Mouse (Mus musculus) hematopoietic stem cell, adult 5-6 weeks (primary cell): Measurements from ENCODE around the gene Akr1b10. TPM values are rescaled to one million over a fixed set of nuclear protein-coding genes. Genes with fewer than 3 reads are reported as not detected.
"Not testable (repeated sequence)": the region's sequence is repeated elsewhere in the genome, so short reads cannot be mapped to it uniquely, and the experiment has no call there.

Experiments
- ATAC-seq, 2 experiments: fragments of 125-278 bp in 1 of 2; replicated peaks in 1 of 2; 2 replicates each; pipeline ENCODE4 v1.8.0; 2016 to 2017; ENCODE audit warnings: inconsistent platforms in 2 of 2, mild to moderate bottlenecking in 2 of 2, moderate number of reproducible peaks in 2 of 2, low read depth in 1 of 2, moderate TSS enrichment in 1 of 2; ENCODE audit not compliant: low FRiP score in 2 of 2, poor library complexity in 2 of 2, severe bottlenecking in 2 of 2, insufficient read depth in 1 of 2, low TSS enrichment in 1 of 2
- total RNA-seq: library from RNA; stranded (forward); fragments of 172-1452, 232-1000 nt; gene quantifications from 2 replicates; pipeline ENCODE4 v1.2.3, GENCODE M21; 2017

Gene Akr1b10
- total RNA-seq, 1 experiment from 2014 or later: 40.2 TPM

DNA sequence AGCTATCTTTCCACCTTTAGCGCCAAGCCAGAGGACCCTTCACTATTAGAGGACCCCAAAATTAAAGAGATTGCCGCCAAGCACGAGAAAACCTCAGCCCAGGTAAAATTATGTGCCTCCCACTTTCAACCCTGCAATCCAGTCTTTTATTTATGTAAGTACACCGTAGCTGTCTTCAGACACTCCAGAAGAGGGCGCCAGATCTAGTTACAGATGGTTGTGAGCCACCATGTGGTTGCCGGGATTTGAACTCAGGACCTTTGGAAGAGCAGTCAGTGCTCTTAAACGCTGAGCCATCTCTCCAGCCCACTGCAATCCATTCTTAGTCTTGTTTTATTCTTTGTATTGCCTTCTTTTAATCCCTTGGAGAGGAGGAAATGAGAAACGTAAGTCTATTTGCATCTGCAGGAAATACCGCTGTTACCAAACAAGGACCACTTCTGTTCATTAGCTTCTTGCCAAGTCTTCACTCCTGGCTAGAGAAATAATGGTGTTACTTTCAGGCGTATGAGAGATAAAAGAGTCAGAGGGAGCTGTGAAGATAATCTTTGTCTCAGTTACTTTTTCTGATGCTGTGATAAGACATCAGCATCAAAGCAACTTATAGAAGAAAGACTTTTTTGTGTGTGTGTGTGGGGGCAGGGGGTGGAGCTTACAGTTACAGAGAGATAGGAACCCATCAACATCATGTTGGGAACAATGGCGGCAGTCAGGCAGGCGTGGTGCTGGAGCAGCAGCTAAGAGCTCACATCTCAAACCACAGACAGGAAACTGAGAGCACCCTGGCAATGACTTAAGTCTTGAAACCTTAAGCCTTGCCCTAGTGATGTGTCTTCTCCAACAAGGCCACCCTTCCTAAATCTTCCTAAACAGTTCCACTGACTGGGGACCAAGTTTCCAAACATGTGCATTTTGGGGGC lies 19.5 kb upstream of the Akr1b10 start:
- no peak for ATAC-seq

DNA sequence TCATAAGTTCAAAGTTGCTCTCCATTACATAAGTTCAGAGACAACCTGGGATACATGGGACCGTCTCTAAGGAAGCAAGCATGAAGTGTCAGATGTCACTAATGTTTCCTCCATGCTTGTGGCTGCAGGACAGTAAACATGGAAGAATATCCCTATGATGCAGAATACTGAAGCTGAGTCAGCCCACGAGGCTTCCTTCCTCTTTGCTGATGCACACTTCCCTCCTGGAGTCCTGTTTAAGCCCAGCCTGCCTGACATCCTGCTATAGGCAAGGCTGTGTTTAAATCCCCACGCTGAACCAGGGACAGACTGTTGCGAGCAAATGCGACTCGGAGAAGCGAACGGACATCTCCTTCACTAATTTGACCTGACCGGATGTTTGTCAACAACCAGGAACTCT lies 16.0 kb upstream of the Akr1b10 start:
- ATAC-seq: peak; percentile 40 to 65; a peak in 3 of 4 replicates

DNA sequence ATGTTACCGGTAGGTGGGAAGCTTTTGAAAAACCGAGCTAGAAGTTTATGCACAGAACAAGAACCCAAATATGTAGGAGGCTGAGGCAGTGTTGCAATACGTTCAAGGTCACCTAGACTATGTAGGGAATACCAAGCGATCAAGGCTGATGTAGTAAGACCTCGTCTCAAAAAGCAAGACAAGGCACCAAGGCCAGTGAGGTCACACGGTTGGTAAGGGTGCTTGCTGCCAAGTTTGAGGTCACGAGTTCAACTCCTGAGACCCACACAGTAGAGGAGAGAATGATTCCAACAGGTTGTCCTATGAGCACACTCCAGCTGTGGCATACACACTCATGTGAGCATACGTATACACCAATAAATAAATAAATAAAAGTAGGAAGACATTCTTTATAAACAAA lies 13.9 kb upstream of the Akr1b10 start:
- ATAC-seq: no peak

DNA sequence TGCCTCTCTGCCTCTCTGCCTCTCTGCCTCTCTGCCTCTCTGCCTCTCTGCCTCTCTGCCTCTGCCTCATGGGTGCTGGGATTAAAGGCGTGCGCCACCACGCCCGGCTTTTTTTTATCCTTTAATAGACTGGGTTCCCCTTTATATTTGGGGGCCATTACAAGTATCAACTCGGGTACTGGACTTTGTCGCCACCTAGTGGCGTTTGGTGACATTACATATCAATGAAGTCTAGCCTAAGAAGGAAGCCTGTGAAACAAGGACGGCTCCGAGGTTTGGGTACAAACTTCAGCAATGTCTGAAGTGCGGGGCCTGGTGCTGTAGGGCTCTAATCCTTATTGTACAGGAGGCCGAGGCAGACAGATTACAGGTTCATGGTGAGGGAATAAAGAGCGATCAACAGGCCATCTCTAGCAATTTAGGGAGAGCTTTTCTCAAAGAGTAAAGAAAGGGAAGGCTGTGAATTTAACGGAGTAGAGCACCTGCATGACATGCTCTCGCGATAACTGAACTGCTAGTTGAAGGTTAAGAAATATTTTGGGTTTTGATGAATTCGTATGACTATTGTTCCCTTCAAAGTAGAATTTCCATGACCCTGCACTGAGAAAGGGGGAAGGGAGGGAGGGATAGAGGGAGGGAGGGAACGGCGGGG lies 12.2 kb upstream of the Akr1b10 start:
- ATAC-seq: peak; percentile 95 to 97

DNA sequence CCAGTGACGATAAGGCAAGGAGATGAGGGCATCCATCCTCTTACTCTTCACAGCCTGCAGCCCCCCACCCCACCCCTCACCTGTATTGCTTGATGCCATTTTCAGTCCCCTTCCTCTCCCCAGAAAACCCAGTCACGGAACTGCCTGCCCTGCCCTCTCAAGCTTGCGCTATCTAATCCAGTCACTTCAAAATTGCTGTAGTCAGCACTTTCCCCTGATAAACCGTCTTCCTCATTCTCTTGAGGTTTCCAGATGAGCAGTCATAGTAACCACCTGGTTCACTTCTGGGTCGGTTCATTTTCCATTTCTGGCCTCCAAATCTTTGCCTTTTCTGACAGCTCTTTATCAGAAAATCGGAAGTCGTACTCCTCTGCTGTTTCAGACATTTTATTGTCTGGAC lies 10.2 kb upstream of the Akr1b10 start:
- no peak for ATAC-seq

DNA sequence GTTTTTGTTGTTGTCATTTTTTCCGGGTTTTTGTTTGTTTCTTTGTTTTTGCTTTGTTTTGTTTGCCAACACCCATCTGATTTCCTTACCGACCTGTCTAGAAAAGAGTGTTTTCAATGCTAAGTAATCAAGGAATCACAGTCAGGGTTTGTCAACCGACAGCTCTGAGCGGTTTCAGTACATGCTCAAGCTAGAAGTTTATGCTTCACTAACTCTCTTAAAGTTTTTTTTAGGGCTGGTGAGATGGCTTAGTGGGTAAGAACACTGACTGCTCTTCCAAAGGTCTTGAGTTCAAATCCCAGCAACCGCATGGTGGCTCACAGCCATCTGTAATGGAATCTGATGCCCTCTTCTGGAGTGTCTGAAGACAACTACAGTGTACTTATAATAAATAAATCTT lies 8.1 kb upstream of the Akr1b10 start:
- ATAC-seq: not testable (repeated sequence)

DNA sequence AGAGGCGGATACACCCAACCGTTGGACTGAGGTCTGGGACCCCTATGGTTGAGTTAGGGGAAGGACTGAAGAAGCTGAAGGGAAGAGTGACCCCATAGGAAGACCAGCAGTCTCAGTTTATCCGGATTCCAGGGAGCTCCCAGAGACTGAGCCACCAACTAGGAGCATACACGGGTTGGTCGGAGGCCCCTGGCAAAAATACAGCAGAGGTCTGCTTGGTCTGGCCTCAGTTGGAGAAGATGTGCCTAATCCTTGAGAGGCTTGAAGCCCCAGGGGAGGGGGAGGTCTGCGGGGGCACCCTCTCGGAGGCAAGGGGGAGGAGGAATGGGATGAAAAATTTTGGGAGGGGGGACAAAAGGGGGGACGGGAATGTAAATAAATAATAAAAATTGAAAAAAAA lies 617 bp upstream of the Akr1b10 start:
- ATAC-seq: no peak

DNA sequence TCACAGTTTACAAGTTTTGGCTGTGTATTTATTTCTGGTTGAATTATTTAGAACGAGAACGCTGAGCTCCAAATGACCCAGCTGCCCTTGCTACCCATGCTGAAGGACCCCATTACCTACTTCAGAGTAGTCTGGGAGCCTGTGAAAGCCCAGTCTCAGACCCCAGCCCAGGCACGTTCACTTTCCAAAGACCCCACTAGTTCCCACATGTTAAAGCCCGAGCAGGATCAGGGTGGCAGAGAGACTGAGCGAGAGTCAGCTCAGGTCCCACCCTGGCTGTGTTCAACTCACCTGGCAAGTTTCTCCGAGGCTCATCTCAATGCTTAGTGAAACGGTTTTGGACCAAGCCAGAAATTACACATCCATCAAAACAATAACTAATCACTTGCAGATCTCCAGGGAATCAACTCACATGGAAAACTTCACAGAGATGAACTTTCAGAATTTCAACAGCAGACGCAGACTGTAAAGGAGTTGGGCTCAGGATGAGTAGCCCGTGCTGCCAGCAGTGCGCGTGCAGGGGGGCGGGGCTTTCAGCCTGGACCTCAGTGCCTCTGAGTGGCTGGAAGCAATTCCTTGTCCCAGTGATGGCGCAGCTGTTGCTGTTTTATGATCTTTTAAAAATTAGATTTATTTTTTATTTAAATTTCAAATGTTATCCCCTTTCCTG lies 818 bp downstream of the Akr1b10 start:
- peak; percentile 6 to 63; a peak in 3 of 4 replicates for ATAC-seq

DNA sequence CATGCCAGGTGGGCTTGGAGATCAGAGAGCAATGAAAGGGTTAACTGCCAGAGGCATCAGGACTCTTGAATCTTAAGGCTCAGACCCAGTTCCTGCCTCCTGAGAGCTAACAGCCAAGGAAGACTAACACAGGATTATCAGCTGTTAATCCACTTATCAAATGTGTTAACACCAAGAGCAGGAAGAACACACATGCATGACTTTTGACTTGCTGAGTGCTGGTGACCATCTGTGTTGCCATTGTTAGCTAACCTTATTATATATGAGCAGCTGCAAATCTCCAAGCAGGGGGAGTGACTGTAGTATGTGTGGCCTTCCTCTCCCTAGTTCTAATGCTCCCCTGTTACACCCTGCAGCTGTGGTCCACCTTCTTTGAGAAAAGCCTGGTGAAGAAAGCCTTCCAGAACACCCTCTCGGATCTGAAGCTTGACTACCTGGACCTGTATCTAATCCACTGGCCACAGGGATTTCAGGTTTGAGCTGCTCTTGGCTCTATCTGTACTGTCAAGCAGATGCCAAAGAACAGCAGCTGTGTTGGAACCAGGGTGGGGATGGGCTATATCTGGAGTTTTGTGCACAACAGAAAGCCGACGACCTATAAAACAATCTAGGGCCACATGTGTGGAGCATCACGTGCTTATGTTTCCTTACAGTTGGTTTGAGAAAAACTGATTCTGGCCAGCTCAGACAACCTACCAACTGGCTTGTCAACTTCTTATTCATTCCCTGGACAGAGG lies 4.6 kb downstream of the Akr1b10 start:
- ATAC-seq: no peak

DNA sequence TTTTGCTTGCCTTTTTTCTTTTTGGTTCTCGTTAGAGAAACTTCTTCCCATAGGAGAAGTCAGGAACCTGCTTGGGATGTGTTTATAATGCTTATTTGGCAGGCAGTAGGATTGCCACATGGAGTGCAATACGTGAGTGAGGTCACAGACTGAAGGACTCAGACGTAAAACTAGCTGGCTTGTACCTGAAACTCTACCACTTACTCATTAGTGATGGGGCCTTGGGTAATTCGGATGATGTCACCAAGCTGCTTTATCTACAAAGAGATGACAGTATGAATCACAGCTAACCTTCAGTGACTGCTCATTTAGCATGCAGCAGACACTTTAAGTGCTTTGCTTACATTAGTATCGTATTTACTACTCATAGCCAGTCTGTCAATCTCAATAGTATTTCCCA lies 11.9 kb downstream of the Akr1b10 start:
- no peak for ATAC-seq

DNA sequence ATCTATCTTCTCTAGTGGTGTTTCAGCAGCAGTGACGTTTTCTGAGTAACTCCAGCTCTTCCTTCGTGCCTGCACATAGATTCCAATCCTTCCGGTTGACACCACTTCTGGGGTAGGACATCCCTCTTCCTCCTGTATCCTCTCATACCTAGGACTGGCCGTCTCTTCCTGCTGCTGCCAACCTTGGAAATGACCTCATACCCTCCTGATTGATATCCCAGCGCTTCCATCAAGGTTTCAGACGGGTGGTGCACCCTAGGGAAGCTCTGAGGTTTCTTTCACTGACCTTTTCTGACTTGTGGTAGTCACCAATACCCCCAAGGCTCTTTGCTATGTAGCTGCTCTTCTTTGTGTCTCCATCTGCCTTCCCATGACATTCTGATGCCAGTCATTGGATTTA lies 14.4 kb downstream of the Akr1b10 start:
- no peak for ATAC-seq

DNA sequence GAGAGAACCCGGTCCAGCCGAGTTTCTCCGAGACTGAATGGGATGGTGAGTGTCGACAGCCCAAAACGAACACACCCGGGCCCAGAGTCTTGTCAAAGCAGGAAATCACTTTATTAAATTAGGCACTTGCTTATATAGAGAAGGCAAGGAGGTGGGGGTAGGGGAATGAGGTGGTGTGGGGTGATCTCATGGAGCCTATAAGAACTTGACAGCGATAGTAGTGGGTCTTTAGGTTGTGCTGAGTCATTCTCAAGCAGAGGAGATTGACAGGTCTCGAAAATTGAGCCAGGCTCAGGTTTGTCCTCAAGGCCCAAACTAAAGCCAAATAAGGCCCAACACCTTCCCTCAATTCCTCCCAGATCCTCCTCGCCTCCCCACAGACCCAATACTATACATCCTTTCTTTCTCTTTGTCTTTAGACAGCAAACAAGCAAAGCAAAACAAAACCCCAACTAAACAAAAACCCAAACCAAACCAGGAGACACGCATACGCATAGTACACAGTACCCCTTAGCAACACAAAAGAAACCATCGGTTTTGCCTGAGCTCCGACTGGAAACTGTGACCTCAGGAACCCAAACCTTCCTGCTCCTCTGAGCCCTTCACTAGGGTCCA lies 15.7 kb downstream of the Akr1b10 start:
- no peak for ATAC-seq

DNA sequence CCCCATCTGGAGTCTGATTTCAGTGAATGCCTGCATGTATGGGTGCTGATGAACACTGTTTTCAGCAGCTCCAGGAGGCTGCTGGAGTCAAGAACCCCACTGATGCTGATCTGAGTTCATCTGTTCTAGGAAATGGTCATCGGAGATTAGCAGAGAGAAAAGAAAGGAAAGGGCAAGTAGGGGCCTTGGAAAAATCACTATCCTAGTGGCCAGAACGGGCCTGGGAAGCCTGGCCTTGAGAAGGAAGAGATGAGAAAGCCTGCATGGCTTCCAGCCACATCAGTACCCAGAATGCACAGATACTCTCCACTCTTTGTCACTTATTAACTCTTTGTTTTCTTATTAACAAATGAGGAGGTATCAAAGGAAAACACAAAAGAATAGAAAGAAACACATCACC lies 16.7 kb downstream of the Akr1b10 start:
- ATAC-seq: no peak

DNA sequence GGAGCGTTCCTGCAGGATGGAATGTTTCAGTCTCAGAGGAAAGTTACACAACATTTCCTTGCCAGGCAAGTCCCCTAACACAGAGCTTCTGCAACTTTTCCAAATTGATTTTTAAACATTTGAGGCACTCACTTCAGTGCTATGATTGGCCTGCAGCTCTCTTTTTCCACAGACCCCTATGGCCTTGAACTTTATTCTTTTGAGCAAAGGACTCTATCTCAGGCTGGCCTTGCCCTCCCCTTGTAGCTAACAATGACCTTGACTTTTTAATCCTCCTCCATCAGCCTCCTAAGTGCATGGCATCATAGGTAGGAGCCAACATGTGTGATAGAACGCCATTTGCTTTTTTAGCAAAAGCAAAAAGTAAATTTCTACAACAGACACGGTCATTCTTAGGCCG lies 22.7 kb downstream of the Akr1b10 start:
- no peak for ATAC-seq

DNA sequence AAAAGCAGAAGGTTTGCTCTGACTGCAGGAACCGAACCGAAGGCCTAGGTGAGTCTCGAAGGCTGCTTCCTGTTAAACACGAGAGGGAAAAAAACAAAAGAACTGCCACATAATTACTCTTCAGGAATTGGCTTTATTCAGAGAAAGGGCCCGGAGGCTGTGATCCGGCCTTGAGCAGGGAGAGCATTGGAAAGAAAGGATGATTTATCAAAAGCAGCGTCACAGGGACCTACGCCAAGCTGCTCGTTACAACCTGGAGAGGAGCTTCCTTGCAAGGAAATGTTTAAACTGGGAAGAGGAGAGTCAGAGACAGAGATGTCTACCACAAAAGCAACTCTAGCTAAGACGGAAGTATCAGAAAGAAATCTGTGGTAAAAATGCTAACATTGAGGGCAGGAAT lies 23.4 kb downstream of the Akr1b10 start:
- no peak for ATAC-seq

DNA sequence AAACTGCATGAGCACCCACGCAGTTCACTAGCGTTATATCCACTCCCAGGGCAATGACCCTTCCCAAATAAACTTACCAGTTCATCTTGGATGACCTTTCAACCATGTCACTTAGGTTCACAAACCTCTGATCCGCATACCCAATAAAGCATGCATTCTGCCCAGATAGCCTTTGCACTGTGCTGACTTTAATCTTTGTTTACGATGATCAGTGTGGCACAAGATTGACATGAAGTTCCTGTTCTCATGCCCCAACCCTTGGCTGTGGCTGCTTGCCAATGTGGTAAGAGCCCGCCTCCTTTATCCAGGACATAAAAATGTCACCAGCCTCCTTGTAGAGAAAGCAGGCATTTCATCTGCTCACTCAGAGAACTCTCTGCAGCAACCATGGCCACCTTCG lies 28.0 kb downstream of the Akr1b10 start, which contains the start of gene Akr1b7:
Gene Akr1b7 (plus strand): TSS at position 312 of the 400 bp plus-strand sequence.
- ATAC-seq: peak; percentile 46 to 53

DNA sequence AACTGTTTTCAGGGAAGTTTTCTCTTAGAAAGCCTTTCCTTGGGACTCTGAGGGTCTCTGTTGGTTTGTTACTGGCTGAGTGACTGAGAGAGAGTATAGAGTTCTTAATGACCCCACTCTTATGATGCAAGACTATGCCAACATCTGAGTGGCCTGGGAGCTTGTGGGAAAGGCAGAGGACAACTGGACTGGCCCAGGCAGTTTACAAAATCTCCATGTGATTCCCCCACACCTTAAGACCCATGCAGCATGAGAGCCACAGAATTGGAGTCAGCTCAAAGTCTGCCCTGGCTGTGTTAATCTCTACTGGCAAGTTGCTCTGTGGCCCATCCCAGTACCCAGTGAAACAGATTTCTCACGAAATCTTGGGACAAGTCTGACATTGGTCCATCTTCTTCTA lies 28.7 kb downstream of the Akr1b10 start:
- ATAC-seq: no peak
